Mouse (Mus musculus) liver, embryonic 11.5 days (tissue): ENCODE measurements around the gene Herc2. TPM values are rescaled to one million over a fixed set of nuclear protein-coding genes. Genes with fewer than 3 reads are reported as not detected.

ENCODE experiments used
- ATAC-seq: fragments of 200-750 bp; cut with Nextera tagmentation; replicated peaks from 2 replicates; pipeline ENCODE4 v1.8.0; 2017; ENCODE audit warnings: moderate number of reproducible peaks, mild to moderate bottlenecking, moderate TSS enrichment, moderate library complexity; ENCODE audit not compliant: low FRiP score
- DNase-seq: peaks from one replicate; pipeline ENCODE4 v3.0.0-alpha.2; 2017; ENCODE audit warnings: low spot score
- H3K27ac ChIP-seq: fragments of 300-500 bp; sonication (generic); 2 replicates; pipeline ENCODE4 v1.5.1; 2014; ENCODE audit warnings: mild to moderate bottlenecking, low read depth, low read length, control low read depth
- H3K27me3 ChIP-seq: fragments of 300-500 bp; sonication (generic); replicated peaks from 2 replicates; pipeline ENCODE4 v1.6.1; 2014; ENCODE audit warnings: low read length, mixed read lengths; ENCODE audit not compliant: control insufficient read depth, insufficient read depth
- H3K36me3 ChIP-seq: fragments of 300-500 bp; sonication (generic); 2 replicates; pipeline ENCODE4 v1.6.1; 2014; ENCODE audit warnings: mild to moderate bottlenecking, low read length, moderate library complexity, mixed read lengths; ENCODE audit not compliant: control insufficient read depth, insufficient read depth
- H3K4me1 ChIP-seq: fragments of 300-500 bp; sonication (generic); replicated peaks from 2 replicates; pipeline ENCODE4 v1.6.1; 2014; ENCODE audit warnings: low read length, mixed read lengths; ENCODE audit not compliant: control insufficient read depth, insufficient read depth
- H3K4me2 ChIP-seq: fragments of 300-500 bp; sonication (generic); 2 replicates; pipeline ENCODE4 v1.6.1; 2014; ENCODE audit warnings: mild to moderate bottlenecking, control low read depth, moderate library complexity
- H3K4me3 ChIP-seq: fragments of 300-500 bp; sonication (generic); 2 replicates; pipeline ENCODE4 v1.5.1; 2014; ENCODE audit warnings: low read depth, low read length, control low read depth
- H3K9ac ChIP-seq: fragments of 300-500 bp; sonication (generic); 2 replicates; pipeline ENCODE4 v1.6.1; 2014; ENCODE audit warnings: low read depth, low read length, control low read depth
- H3K9me3 ChIP-seq: fragments of 300-500 bp; sonication (generic); 2 replicates; pipeline ENCODE4 v1.6.1; 2016; ENCODE audit warnings: low read length, inconsistent platforms, mixed read lengths; ENCODE audit not compliant: control insufficient read depth
- WGBS: fragments of 180-500 bp; shearing (Covaris S2); extraction: QIAGEN DNeasy Blood & Tissue Kit; methylation state at CpG from one replicate; pipeline ENCODE4 v1.1.7; 2014; 5-methylcytosine and 5-hydroxymethylcytosine counted together
- polyA plus RNA-seq: library from polyadenylated mRNA; unstranded; fragments of >200 nt; fragmentation: Nextera tagmentation; extraction: Ambion mirVana; gene quantifications from 2 replicates; pipeline ENCODE4 v1.2.1, GENCODE M21; 2014

The Herc2 gene
- polyA plus RNA-seq, 1 experiment from 2014 or later: 18.5 TPM

GRCm38 (mm10) chr7:56239543-56239942, 189.5 kb downstream of the Herc2 start, which contains the start of gene Oca2:
Oca2 (plus strand) TSS chr7:56239760.
- 43% methylated on average over 3 of the region's 3 CpGs for WGBS
- H3K36me3 ChIP-seq: no peaks in the 10 kb centered on the region

GRCm38 (mm10) chr7:56254568-56254967, 204.6 kb downstream of the Herc2 start:
- no peaks in the 10 kb centered on the region for H3K9me3 ChIP-seq
- H3K4me3 ChIP-seq: no peak overlapping the region
- ATAC-seq (no peak), DNase-seq (no peak)
- no peak overlapping the region for H3K9ac ChIP-seq
- no peaks in the 10 kb centered on the region for H3K4me1 ChIP-seq
- WGBS: 83% methylated on average over 10 of the region's 10 CpGs
- H3K36me3 ChIP-seq: no peaks in the 10 kb centered on the region
- no peaks in the 10 kb centered on the region for H3K27me3 ChIP-seq
- no peak overlapping the region for H3K27ac ChIP-seq
- no peak overlapping the region for H3K4me2 ChIP-seq

More at GRCm38 (mm10) chr7:56239543-56239942, 189.5 kb downstream of the Herc2 start, which contains the start of gene Oca2:
- DNase-seq (no peak), ATAC-seq (no peak)
- Histone ChIP-seq H3K9ac (no peak within 1 kb of the TSS), H3K4me1 (no peaks in the 10 kb centered on the region), H3K27ac (no peak within 1 kb of the TSS), H3K27me3 (no peaks in the 10 kb centered on the region), H3K4me2 (no peak within 1 kb of the TSS), H3K9me3 (no peaks in the 10 kb centered on the region), H3K4me3 (no peak within 1 kb of the TSS)

GRCm38 (mm10) chr7:56257875-56258441, 208.0 kb downstream of the Herc2 start:
- DNase-seq (no peak), ATAC-seq (no peak)
- WGBS: 66% methylated on average over 3 of the region's 3 CpGs
- H3K4me1 ChIP-seq: no peaks in the 10 kb centered on the region
- no peaks in the 10 kb centered on the region for H3K36me3 ChIP-seq
- H3K9me3 ChIP-seq: no peaks in the 10 kb centered on the region
- no peak overlapping the region for H3K4me2 ChIP-seq
- no peaks in the 10 kb centered on the region for H3K27me3 ChIP-seq
- no peak overlapping the region for H3K27ac ChIP-seq
- no peak overlapping the region for H3K4me3 ChIP-seq
- no peak overlapping the region for H3K9ac ChIP-seq

- Histone ChIP-seq H3K4me2 (no peak overlapping the region), H3K4me1 (no peaks in the 10 kb centered on the region), H3K36me3 (no peaks in the 10 kb centered on the region), H3K27ac (no peak overlapping the region), H3K27me3 (no peaks in the 10 kb centered on the region), H3K4me3 (no peak overlapping the region), H3K9me3 (no peaks in the 10 kb centered on the region), H3K9ac (no peak overlapping the region)
- DNase-seq: no peak
- ATAC-seq: no peak
- WGBS: 84% methylated on average over 2 of the region's 2 CpGs
Observed at GRCm38 (mm10) chr7:56277506-56277905, 227.5 kb downstream of the Herc2 start.

Other genes starting within 250 kb of the Herc2 start
- 47.8 and 56.7 TPM in 2 replicates for gene Cyfip1, start 208.5 kb upstream of the Herc2 start, polyA plus RNA-seq
- 42.2 and 44.6 TPM in 2 replicates for gene Nipa2, start 87.7 kb upstream of the Herc2 start, polyA plus RNA-seq
- 14.5 and 16.2 TPM in 2 replicates for gene Nipa1, start 30.2 kb upstream of the Herc2 start, polyA plus RNA-seq
- gene Oca2, start 189.6 kb downstream of the Herc2 start, polyA plus RNA-seq: 0.08 TPM in 1 of 2 replicates, not detected in the other